ENCODE assay signal across 8 mouse cellular contexts in genomic region chr1:182095240-182095741, GRCm38 (mm10). TPM values are rescaled to one million over a fixed set of nuclear protein-coding genes. Genes with fewer than 3 reads are reported as not detected.
DNase-seq lines count a peak whose midpoint lies in the region; ATAC-seq lines count a peak whose summit lies in the region.

No protein-coding gene starts in this region.

- ATAC-seq in megakaryocyte-erythroid progenitor cell, adult 5-6 weeks (replicated peaks; ENCODE audit: low FRiP score, low TSS enrichment, poor library complexity, severe bottlenecking), result no peak

- intact Hi-C loops in heart, postnatal 14 days (cut with DNase I), result no loop called here
- intact Hi-C loops in left cerebral cortex, postnatal 4 days (cut with DNase I), result no loop called here

- peak; percentile 45 for DNase-seq in adrenal gland, postnatal 14 days
- DNase-seq in adrenal gland, postnatal 36 days, result no peak
- peak; percentile 67 for DNase-seq in ovary, postnatal 14 days (ENCODE audit: low spot score)
- DNase-seq in ovary, adult 18-20 months (ENCODE audit: low spot score), result no peak
- peak; percentile 43 to 60 for DNase-seq in heart, postnatal 14 days
- peak; percentile 81 for DNase-seq in left cerebral cortex, postnatal 4 days
- no peak for DNase-seq in adrenal gland, adult 18-20 months (ENCODE audit: low spot score in 2 of 2)

RNA-seq across cellular contexts. Expression of gene Srp9, which starts 29.2 kb away (rescaled TPM):
- total RNA-seq in adrenal gland, postnatal 14 days (2021), result 48.0 and 56.0 TPM in 2 replicates
- total RNA-seq in adrenal gland, postnatal 36 days (2021), result 10 to 100 TPM; 57.1 to 72.5 TPM
- 10 to 100 TPM; 42.6 to 46.6 TPM for total RNA-seq in heart, postnatal 14 days (2021)
- total RNA-seq in left cerebral cortex, postnatal 4 days (2021), result 10 to 100 TPM; 46.2 to 46.6 TPM
- 115 and 118 TPM in 2 replicates for total RNA-seq in megakaryocyte-erythroid progenitor cell, adult 5-6 weeks (2014; fragmentation: Nextera tagmentation)
- 67.8 and 111 TPM in 2 replicates for total RNA-seq in megakaryocyte-erythroid progenitor cell, adult 5-6 weeks (2017)
- total RNA-seq in adrenal gland, adult 18-20 months (2021), result 10 to 100 TPM; 48.5 to 62.1 TPM

Comparison
In these comparisons a context has a peak if more than half of its experiments do, and no peak if none do; other contexts are left out.
1. DNase-seq: peak in adrenal gland, postnatal 14 days (single experiment), ovary, postnatal 14 days (single experiment), heart, postnatal 14 days (2 of 2) and left cerebral cortex, postnatal 4 days (single experiment); none in adrenal gland, postnatal 36 days (0 of 2), ovary, adult 18-20 months (single experiment) and adrenal gland, adult 18-20 months (0 of 2).